Mouse (Mus musculus): ENCODE measurements around the gene Rasal1. TPM values are rescaled to one million over a fixed set of nuclear protein-coding genes. Genes with fewer than 3 reads are reported as not detected.

Rasal1 gene
- polyA plus RNA-seq, 1 experiment, result 0.01 TPM

DNA sequence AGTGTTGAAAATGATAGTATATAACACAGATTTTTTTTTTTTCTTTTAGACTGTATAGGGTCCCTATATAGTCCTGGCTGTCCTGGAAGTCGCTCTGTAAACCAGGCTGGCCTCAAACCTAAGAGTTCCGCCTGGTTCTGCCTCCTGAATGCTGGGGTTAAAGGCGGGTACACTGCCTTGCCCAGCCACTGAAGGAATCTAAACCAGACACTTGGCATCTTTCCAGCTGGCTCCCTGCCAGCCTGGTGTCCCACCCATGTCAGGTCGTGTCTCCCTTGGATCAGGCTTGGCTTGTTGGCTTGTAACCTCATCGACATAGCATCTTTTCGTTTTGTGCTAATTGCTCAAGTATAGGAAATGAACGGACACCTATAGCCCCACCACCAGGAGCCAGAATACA, 20.0 kb upstream of the Rasal1 start:
- Histone ChIP-seq H3K4me1 (ENCODE audit: control insufficient read depth) (peaks cover 8% of the 10 kb centered on the region), H3K4me3 (replicated peaks) (no peak overlapping the region), H3K36me3 (ENCODE audit: control insufficient read depth) (peaks cover 47% of the 10 kb centered on the region), H3K27me3 (ENCODE audit: control insufficient read depth) (peaks cover 31% of the 10 kb centered on the region), H3K9me3 (ENCODE audit: control insufficient read depth, low read length) (peaks cover 11% of the 10 kb centered on the region)
- no peak for TF ChIP-seq TAL1 (IDR thresholded peaks at IDR 0.05; ENCODE audit: low read length)
- TF ChIP-seq GATA1 (IDR thresholded peaks at IDR 0.05; ENCODE audit: low read length), result no peak

DNA sequence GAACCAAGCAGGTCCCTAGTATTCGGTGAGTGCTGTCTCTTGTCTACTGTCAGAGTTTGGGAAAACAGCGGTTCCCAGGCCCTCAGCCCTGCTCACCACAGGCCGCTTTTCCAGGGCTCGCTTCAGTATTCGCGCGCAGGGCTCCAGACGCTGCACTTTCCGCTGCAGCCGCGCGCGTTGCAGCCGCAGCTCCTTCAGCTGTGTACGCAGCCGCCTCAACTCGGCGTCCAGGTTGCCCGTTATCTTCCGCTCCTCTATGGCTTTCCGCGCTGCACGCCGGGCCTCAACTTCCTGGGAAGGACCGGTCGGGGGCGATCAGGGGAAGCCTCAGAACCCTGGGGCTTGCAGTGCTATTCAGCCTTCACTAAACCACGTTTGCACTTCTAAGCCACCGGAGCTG, 17.5 kb upstream of the Rasal1 start:
- Histone ChIP-seq H3K4me3 (replicated peaks) (no peak overlapping the region), H3K36me3 (ENCODE audit: control insufficient read depth) (peaks cover 22% of the 10 kb centered on the region), H3K4me1 (ENCODE audit: control insufficient read depth) (peaks cover 8% of the 10 kb centered on the region), H3K9me3 (ENCODE audit: control insufficient read depth, low read length) (peaks cover 11% of the 10 kb centered on the region), H3K27me3 (ENCODE audit: control insufficient read depth) (peaks cover 43% of the 10 kb centered on the region)
- TF ChIP-seq TAL1 (IDR thresholded peaks at IDR 0.05; ENCODE audit: low read length) (no peak), GATA1 (IDR thresholded peaks at IDR 0.05; ENCODE audit: low read length) (no peak)

DNA sequence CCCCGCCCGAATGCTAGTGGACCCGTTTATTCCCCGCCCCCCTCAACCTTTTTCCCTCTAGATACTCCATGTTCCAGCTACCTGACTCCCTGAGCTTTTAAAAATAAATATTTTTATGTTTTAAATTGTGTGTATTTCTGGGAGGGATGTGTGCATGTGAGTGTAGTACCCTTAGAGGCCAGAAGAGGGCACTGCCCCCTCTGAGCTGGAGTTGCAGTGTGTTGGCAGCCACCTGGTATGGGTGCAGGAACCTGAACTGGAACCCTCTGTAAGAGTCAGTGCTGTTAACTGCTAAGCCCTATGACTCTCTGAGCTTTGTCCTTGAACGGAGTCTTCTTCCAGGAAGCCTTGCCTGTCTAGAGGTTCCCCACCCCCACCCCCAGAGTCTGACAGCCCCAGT, 16.7 kb upstream of the Rasal1 start:
- H3K9me3 ChIP-seq (ENCODE audit: control insufficient read depth, low read length), result peaks cover 11% of the 10 kb centered on the region
- TF ChIP-seq GATA1 (IDR thresholded peaks at IDR 0.05; ENCODE audit: low read length), result no peak
- no peak for TF ChIP-seq TAL1 (IDR thresholded peaks at IDR 0.05; ENCODE audit: low read length)
- peaks cover 43% of the 10 kb centered on the region for H3K27me3 ChIP-seq (ENCODE audit: control insufficient read depth)

DNA sequence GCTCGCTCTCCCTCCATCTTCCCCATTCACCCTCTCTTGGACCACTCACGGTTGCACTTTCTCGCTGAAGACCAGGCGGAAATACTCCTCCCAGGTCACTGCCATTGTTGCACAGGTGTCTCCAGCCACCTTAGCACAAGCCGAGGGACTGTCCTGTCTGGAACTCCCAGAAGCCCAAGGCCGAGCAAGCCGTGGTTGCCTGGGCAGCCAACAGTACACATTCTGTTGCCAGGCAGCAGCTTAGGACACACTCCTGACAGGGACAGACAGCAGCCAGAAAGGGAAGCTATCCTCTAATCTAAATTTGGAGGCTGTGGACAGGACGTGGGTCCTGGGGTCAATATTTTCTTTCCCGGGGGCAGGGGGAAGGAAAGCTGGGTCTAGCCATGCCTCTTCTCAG, 14.5 kb upstream of the Rasal1 start, which contains the start of gene Cfap73:
Cfap73 (minus strand) TSS at position 105 of the 400 bp plus-strand sequence.
- Histone ChIP-seq H3K27me3 (ENCODE audit: control insufficient read depth) (peaks cover 43% of the 10 kb centered on the region), H3K4me1 (ENCODE audit: control insufficient read depth) (no peaks in the 10 kb centered on the region), H3K4me3 (replicated peaks) (no peak within 1 kb of the TSS), H3K36me3 (ENCODE audit: control insufficient read depth) (no peaks in the 10 kb centered on the region), H3K9me3 (ENCODE audit: control insufficient read depth, low read length) (peaks cover 11% of the 10 kb centered on the region)
- TF ChIP-seq GATA1 (IDR thresholded peaks at IDR 0.05; ENCODE audit: low read length) (no peak), TAL1 (IDR thresholded peaks at IDR 0.05; ENCODE audit: low read length) (no peak)

More for the DNA sequence above, 16.7 kb upstream of the Rasal1 start:
- Histone ChIP-seq H3K4me3 (replicated peaks) (no peak overlapping the region), H3K4me1 (ENCODE audit: control insufficient read depth) (peaks cover 8% of the 10 kb centered on the region; the same call in 1 of the 2 replicates), H3K36me3 (ENCODE audit: control insufficient read depth) (peaks cover 14% of the 10 kb centered on the region)

DNA sequence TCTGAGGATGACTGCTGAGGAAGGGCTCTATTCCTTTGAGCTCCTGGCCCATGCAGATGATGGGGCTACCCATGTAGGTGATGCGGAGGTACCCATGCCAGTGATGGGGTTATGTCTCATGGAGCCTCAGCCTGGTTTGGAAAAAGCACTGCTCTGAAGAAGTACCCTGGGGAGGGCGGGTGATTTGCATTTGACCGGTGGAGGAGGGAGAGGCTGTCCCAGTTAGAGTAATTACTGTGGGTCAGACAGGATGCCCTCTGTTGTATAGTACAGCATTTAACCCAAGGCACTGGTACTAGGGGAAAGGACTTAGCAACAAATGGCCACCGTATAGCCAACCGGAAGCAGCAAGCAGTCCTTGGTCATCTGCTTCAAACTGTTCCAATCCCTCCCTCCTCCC, 13.8 kb upstream of the Rasal1 start:
- no peaks in the 10 kb centered on the region for H3K4me1 ChIP-seq (ENCODE audit: control insufficient read depth)
- H3K4me3 ChIP-seq (replicated peaks), result no peak overlapping the region
- peaks cover 36% of the 10 kb centered on the region for H3K27me3 ChIP-seq (ENCODE audit: control insufficient read depth)
- H3K36me3 ChIP-seq (ENCODE audit: control insufficient read depth), result no peaks in the 10 kb centered on the region
- no peak for TF ChIP-seq GATA1 (IDR thresholded peaks at IDR 0.05; ENCODE audit: low read length)
- no peak for TF ChIP-seq TAL1 (IDR thresholded peaks at IDR 0.05; ENCODE audit: low read length)
- H3K9me3 ChIP-seq (ENCODE audit: control insufficient read depth, low read length), result peaks cover 12% of the 10 kb centered on the region

DNA sequence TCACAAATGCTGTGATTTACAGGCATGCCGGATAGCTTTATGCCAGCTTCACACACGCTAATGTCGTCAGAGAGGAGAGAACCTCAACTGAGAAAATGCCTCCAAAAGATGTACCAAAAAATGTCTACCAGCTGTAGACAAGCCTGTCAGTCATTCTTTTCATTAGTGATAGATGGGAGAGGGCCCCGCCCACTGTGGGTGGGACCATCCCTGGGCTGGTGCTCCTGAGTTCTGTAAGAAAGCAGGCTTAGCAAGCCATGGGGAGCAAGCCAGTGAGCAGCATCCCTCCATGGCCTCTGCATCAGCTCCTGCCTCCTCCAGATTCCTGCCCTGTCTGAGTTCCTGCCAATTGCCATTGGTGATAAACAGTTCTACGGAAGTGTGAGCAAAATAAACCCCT, 13.0 kb upstream of the Rasal1 start:
- Histone ChIP-seq H3K4me3 (replicated peaks) (no peak overlapping the region), H3K27me3 (ENCODE audit: control insufficient read depth) (peaks cover 31% of the 10 kb centered on the region)
- TF ChIP-seq TAL1 (IDR thresholded peaks at IDR 0.05; ENCODE audit: low read length), result no peak
- TF ChIP-seq GATA1 (IDR thresholded peaks at IDR 0.05; ENCODE audit: low read length), result no peak

DNA sequence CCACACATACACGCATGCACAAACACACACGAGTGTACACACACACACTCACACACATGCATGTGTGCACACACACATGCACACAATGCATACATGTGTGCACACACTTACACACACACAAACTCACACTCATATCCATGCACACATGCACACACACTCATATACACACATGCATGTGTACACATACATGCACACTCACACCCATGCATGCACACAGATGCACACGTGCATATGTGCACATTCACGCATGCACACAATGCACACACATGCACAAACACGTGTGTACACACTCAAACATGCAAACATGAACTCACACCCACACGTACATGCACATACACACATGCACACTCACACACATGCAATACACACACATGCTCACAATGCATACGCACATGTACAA, 8.5 kb upstream of the Rasal1 start:
- H3K9me3 ChIP-seq (ENCODE audit: control insufficient read depth, low read length), result peaks cover 5% of the 10 kb centered on the region; the same call in 1 of the 2 replicates
- peaks cover 21% of the 10 kb centered on the region for H3K27me3 ChIP-seq (ENCODE audit: control insufficient read depth)
- no peaks in the 10 kb centered on the region for H3K36me3 ChIP-seq (ENCODE audit: control insufficient read depth)
- H3K4me1 ChIP-seq (ENCODE audit: control insufficient read depth), result no peaks in the 10 kb centered on the region
- H3K4me3 ChIP-seq (replicated peaks), result no peak overlapping the region
- no peak for TF ChIP-seq GATA1 (IDR thresholded peaks at IDR 0.05; ENCODE audit: low read length)
- TF ChIP-seq TAL1 (IDR thresholded peaks at IDR 0.05; ENCODE audit: low read length), result no peak

More for the DNA sequence above, 13.0 kb upstream of the Rasal1 start:
- H3K9me3 ChIP-seq (ENCODE audit: control insufficient read depth, low read length), result peaks cover 16% of the 10 kb centered on the region
- no peaks in the 10 kb centered on the region for H3K36me3 ChIP-seq (ENCODE audit: control insufficient read depth)
- H3K4me1 ChIP-seq (ENCODE audit: control insufficient read depth), result no peaks in the 10 kb centered on the region

DNA sequence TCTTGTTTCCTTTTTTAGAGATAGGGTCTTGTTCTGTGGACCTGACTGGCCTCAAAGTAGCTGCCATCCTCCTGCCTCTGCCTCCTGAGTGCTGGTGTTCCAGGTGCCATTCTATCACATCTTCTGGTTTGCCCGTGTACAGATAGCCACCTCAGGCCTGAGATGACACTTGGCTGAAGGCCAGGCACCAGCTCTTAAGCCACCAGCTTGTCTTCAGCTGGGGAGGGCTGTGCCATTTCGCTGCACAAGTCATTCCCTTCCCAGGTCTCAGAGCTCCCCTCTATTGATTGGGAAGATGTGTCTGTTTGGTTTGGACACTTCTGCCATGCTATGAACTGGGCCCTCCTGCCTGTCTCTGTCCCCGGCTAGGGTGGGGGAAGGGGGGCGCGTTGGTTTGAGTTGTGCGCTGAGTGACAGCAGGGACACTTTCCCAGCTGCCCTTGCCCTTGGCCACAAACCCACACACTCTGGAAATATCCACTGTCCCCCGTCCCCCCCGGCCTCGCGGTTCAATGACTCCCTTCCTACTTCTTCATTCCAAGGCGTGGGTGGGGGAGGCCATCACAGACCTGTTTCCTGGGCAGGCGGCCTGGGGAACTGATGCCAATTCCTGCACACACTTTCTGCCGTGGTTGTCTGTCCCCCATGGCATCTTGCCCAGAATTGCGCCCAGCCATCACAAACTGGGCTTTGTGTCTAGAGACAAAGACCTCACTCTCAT, 5.1 kb upstream of the Rasal1 start:
- peaks cover 48% of the 10 kb centered on the region for H3K27me3 ChIP-seq (ENCODE audit: control insufficient read depth)
- H3K4me1 ChIP-seq (ENCODE audit: control insufficient read depth), result peaks cover 4% of the 10 kb centered on the region
- H3K9me3 ChIP-seq (ENCODE audit: control insufficient read depth, low read length), result peaks cover 5% of the 10 kb centered on the region; the same call in 1 of the 2 replicates
- no peaks in the 10 kb centered on the region for H3K36me3 ChIP-seq (ENCODE audit: control insufficient read depth)
- TF ChIP-seq GATA1 (IDR thresholded peaks at IDR 0.05; ENCODE audit: low read length), result no peak
- no peak for TF ChIP-seq TAL1 (IDR thresholded peaks at IDR 0.05; ENCODE audit: low read length)
- H3K4me3 ChIP-seq (replicated peaks), result no peak overlapping the region

DNA sequence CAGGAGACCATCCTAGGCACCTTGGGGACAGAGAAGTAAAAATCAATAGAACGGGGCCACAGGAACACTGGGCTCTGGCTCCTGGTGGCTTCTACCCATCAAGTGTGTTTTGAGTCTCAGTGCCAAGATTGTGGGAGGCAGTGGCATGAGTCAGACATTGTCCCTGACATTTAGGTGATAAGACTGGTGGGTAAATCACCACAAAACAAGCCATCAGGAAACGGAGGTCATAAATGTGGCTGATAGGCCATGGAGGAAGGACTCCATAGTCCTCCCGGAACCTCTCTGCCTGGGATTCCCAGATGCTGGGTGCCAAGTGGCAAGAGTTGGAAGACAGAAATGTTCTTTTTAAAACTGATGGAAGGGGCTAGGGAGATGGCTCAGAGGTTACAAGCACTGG, 4.4 kb upstream of the Rasal1 start:
- Histone ChIP-seq H3K27me3 (ENCODE audit: control insufficient read depth) (peaks cover 54% of the 10 kb centered on the region), H3K4me1 (ENCODE audit: control insufficient read depth) (peaks cover 10% of the 10 kb centered on the region)
- no peak for TF ChIP-seq GATA1 (IDR thresholded peaks at IDR 0.05; ENCODE audit: low read length)
- TF ChIP-seq TAL1 (IDR thresholded peaks at IDR 0.05; ENCODE audit: low read length), result no peak

More for the DNA sequence above, 4.4 kb upstream of the Rasal1 start:
- no peaks in the 10 kb centered on the region for H3K36me3 ChIP-seq (ENCODE audit: control insufficient read depth)
- H3K9me3 ChIP-seq (ENCODE audit: control insufficient read depth, low read length), result peaks cover 5% of the 10 kb centered on the region; the same call in 1 of the 2 replicates
- H3K4me3 ChIP-seq (replicated peaks), result no peak overlapping the region

All from erythroblast, embryonic 14.5 days (primary cell).